Mouse (Mus musculus) neural tube, embryonic 14.5 days (tissue): Measurements from ENCODE around the gene Hcfc1. TPM values are rescaled to one million over a fixed set of nuclear protein-coding genes. Genes with fewer than 3 reads are reported as not detected.

Source experiments
- ATAC-seq: fragments of 200-750 bp; cut with Nextera tagmentation; 2 replicates; pipeline ENCODE4 v1.8.0; 2017; ENCODE audit warnings: low read depth, mild to moderate bottlenecking, moderate TSS enrichment, moderate library complexity
- H3K27ac ChIP-seq: fragments of 300-500 bp; sonication (generic); 2 replicates; pipeline ENCODE4 v1.5.1; 2014; ENCODE audit warnings: low read depth, mild to moderate bottlenecking, control low read depth, low read length, moderate library complexity, mixed read lengths
- H3K27me3 ChIP-seq: fragments of 300-500 bp; sonication (generic); 2 replicates; pipeline ENCODE4 v1.6.1; 2014; ENCODE audit warnings: low read length; ENCODE audit not compliant: control insufficient read depth, insufficient read depth
- H3K36me3 ChIP-seq: fragments of 300-500 bp; sonication (generic); 2 replicates; pipeline ENCODE4 v1.6.1; 2014; ENCODE audit warnings: low read length, mixed read lengths; ENCODE audit not compliant: control insufficient read depth, insufficient read depth
- H3K4me1 ChIP-seq: fragments of 300-500 bp; sonication (generic); 2 replicates; pipeline ENCODE4 v1.6.1; 2014; ENCODE audit warnings: low read length; ENCODE audit not compliant: control insufficient read depth, insufficient read depth
- H3K4me2 ChIP-seq: fragments of 300-500 bp; sonication (generic); 2 replicates; pipeline ENCODE4 v1.6.1; 2014; ENCODE audit warnings: mild to moderate bottlenecking, low read depth, low read length, control low read depth
- H3K4me3 ChIP-seq: fragments of 300-500 bp; sonication (generic); 2 replicates; pipeline ENCODE4 v1.5.1; 2014; ENCODE audit warnings: low read depth, low read length, control low read depth, mixed read lengths
- H3K9ac ChIP-seq: fragments of 300-500 bp; sonication (generic); replicated peaks from 2 replicates; pipeline ENCODE4 v1.6.1; 2014; ENCODE audit warnings: low read depth, mild to moderate bottlenecking, control low read depth, low read length, mixed read lengths
- H3K9me3 ChIP-seq: fragments of 300-500 bp; sonication (generic); 2 replicates; pipeline ENCODE4 v1.6.1; 2016; ENCODE audit warnings: low read length; ENCODE audit not compliant: control insufficient read depth
- WGBS: fragments of 180-500 bp; shearing (Covaris S2); extraction: QIAGEN DNeasy Blood & Tissue Kit; methylation state at CpG from one replicate; pipeline ENCODE4 v1.1.7; 2014; 5-methylcytosine and 5-hydroxymethylcytosine counted together
- polyA plus RNA-seq: library from polyadenylated mRNA; unstranded; fragments of >200 nt; fragmentation: Nextera tagmentation; extraction: Ambion mirVana; gene quantifications from 2 replicates; pipeline ENCODE4 v1.2.1, GENCODE M21; 2014

Gene Hcfc1
- polyA plus RNA-seq, 1 experiment from 2014 or later, result 63.5 TPM

DNA sequence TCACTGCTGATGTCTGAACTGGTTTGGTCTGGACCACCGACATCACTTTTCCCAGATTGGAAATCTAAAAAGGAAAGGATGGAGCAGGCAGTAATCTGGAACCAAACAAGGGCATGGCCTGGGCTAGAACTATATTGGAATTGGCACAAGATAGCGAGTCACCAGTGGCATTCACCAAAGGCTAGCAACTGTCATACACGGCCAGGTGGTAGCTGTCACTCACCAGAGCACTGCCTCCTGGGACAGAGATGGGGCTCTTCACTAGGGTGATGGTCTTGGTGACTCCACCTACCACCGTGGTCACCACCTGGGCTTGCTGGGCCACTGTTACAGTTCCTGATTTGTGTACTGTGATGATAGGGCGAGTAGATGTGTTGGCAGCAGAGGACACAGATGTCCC lies 13.6 kb downstream of the Hcfc1 start:
- 92% methylated on average over 5 of the region's 5 CpGs for WGBS
- no peak for ATAC-seq
- Histone ChIP-seq H3K4me2 (no peak overlapping the region), H3K9ac (no peak overlapping the region), H3K27ac (no peak overlapping the region), H3K36me3 (peaks cover 37% of the 10 kb centered on the region), H3K4me3 (no peak overlapping the region), H3K4me1 (no peaks in the 10 kb centered on the region), H3K9me3 (no peaks in the 10 kb centered on the region), H3K27me3 (no peaks in the 10 kb centered on the region)

- Histone ChIP-seq H3K4me1 (no peaks in the 10 kb centered on the region), H3K9me3 (no peaks in the 10 kb centered on the region), H3K9ac (no peak overlapping the region), H3K4me2 (no peak overlapping the region), H3K27me3 (no peaks in the 10 kb centered on the region), H3K27ac (no peak overlapping the region), H3K4me3 (no peak overlapping the region), H3K36me3 (peaks cover 29% of the 10 kb centered on the region)
- ATAC-seq, result 0 out of 2 replicates have a peak, but pooled peaks have one; percentile 12
- WGBS, result 89% methylated on average over 10 of the region's 10 CpGs
Measured at GRCm38 (mm10) chrX:73949341-73949740, 16.8 kb downstream of the Hcfc1 start.

DNA sequence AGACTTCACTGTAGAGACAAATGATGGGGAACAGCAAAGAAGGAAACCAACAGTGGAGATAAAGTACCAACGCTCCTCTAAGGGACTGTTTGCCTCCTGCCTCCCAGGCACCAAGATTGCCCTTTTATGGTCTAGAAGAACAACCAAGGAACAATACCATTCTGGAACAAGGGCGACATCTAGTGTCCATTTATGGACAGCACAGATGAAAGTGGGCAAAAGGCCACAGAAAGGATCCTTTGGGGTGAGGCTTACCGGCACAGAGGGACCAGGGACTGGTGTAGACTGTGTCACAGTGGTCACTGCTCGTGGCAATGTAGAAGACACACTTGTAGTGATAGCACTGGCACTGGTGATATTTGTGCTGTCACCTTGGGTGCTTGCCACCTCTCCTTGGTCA lies 17.5 kb downstream of the Hcfc1 start:
- peaks cover 31% of the 10 kb centered on the region for H3K36me3 ChIP-seq
- peak; percentile 74; the same call in 1 of the 2 replicates for ATAC-seq
- H3K4me1 ChIP-seq, result no peaks in the 10 kb centered on the region
- 16% methylated on average over 4 of the region's 4 CpGs for WGBS
- H3K4me2 ChIP-seq, result no peak overlapping the region
- H3K27ac ChIP-seq, result no peak overlapping the region
- H3K27me3 ChIP-seq, result no peaks in the 10 kb centered on the region
- no peaks in the 10 kb centered on the region for H3K9me3 ChIP-seq
- H3K9ac ChIP-seq, result no peak overlapping the region
- H3K4me3 ChIP-seq, result no peak overlapping the region

DNA sequence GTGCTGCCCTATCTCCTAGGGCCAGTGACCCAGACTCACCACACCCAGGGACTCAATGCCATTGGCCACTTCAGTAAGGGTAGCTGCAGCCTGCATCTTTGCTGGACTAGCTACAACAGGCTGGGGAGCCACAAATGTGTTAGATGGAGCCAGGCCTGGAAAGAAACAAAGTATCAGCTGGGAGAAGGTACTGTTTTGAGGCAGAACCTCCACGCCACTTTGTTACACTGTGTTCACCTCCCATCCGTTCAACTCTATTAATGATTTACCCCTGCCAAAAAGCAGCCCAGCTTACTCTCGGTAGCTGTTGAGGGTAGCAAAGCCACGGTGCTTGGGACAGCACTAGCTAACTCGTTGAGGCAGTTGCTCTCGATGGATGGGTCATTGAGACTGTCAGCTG lies 19.3 kb downstream of the Hcfc1 start:
- Histone ChIP-seq H3K4me2 (no peak overlapping the region), H3K9me3 (no peaks in the 10 kb centered on the region), H3K36me3 (peaks cover 29% of the 10 kb centered on the region), H3K9ac (no peak overlapping the region), H3K27ac (no peak overlapping the region), H3K27me3 (no peaks in the 10 kb centered on the region), H3K4me3 (no peak overlapping the region), H3K4me1 (no peaks in the 10 kb centered on the region)
- WGBS, result 81% methylated on average over 6 of the region's 6 CpGs
- no peak for ATAC-seq

- Histone ChIP-seq H3K9ac (no peak overlapping the region), H3K36me3 (peaks cover 14% of the 10 kb centered on the region), H3K27ac (no peak overlapping the region), H3K27me3 (no peaks in the 10 kb centered on the region), H3K4me3 (no peak overlapping the region), H3K4me1 (no peaks in the 10 kb centered on the region), H3K9me3 (no peaks in the 10 kb centered on the region), H3K4me2 (no peak overlapping the region)
- ATAC-seq, result no peak
- 95% methylated on average over 2 of the region's 2 CpGs for WGBS
Measured at GRCm38 (mm10) chrX:73942294-73942693, 23.9 kb downstream of the Hcfc1 start.

- 95% methylated on average over 2 of the region's 2 CpGs for WGBS
- Histone ChIP-seq H3K36me3 (peaks cover 14% of the 10 kb centered on the region), H3K9ac (no peak overlapping the region), H3K4me1 (no peaks in the 10 kb centered on the region), H3K27ac (no peak overlapping the region), H3K4me3 (no peak overlapping the region), H3K4me2 (no peak overlapping the region), H3K9me3 (no peaks in the 10 kb centered on the region), H3K27me3 (no peaks in the 10 kb centered on the region)
- no peak for ATAC-seq
Measured at GRCm38 (mm10) chrX:73941860-73942259, 24.3 kb downstream of the Hcfc1 start.

DNA sequence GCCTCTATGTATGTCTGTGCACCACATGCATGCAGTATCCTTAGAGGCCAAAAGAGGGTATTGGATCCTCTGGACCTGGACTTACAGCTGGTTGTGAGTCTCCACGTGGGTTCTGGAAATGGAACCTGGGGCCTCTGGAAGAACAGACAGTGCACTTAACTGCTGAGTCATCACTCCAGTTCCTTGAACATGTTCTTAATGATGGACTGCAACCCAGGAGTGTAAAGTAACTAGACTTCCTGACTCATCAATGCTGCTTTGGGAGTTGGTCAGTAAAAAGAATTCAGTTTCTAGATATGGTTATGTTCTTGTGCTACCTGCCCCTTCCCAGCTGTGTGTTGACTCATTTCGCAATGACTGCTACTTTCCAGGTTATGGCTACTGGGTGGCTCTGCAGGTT lies 34.3 kb downstream of the Hcfc1 start:
- Histone ChIP-seq H3K9ac (no peak overlapping the region), H3K27ac (no peak overlapping the region), H3K36me3 (no peaks in the 10 kb centered on the region), H3K4me3 (no peak overlapping the region), H3K9me3 (no peaks in the 10 kb centered on the region), H3K27me3 (no peaks in the 10 kb centered on the region), H3K4me2 (no peak overlapping the region), H3K4me1 (no peaks in the 10 kb centered on the region)
- 71% methylated on average over 2 of the region's 2 CpGs for WGBS
- ATAC-seq, result no peak

GRCm38 (mm10) chrX:73930402-73931062 lies 35.6 kb downstream of the Hcfc1 start, which contains the start of gene Renbp:
Gene Renbp, minus strand, starts transcription at chrX:73930850.
- WGBS, result 37% methylated on average over 17 of the region's 17 CpGs
- Histone ChIP-seq H3K4me3 (no peak within 1 kb of the TSS), H3K36me3 (no peaks in the 10 kb centered on the region), H3K9ac (no peak within 1 kb of the TSS), H3K9me3 (no peaks in the 10 kb centered on the region), H3K4me1 (no peaks in the 10 kb centered on the region), H3K4me2 (0 out of 2 replicates have a peak within 1 kb of the TSS, but pooled peaks have one; percentile 14), H3K27me3 (no peaks in the 10 kb centered on the region), H3K27ac (no peak within 1 kb of the TSS)
- peak; percentile 60; the same call in 1 of the 2 replicates for ATAC-seq

DNA sequence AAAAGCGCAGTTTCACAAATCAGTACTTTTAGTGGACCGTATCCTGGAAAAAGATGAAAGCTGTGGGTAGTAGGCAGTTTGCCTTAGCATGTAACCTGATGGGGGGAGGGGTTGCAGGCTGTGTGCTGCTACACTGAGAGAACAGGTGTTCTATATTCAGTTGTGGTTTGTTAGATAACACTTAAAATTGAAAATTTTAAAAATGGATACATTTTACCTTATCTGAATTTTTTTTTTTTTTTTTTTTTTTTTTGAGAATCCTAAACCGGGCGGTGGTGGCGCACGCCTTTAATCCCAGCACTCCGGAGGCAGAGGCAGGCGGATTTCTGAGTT lies 43.6 kb downstream of the Hcfc1 start:
- Histone ChIP-seq H3K9me3 (no peaks in the 10 kb centered on the region), H3K4me3 (peak overlapping the region; percentile 54), H3K9ac (peak overlapping the region; percentile 46; the same call in 1 of the 2 replicates), H3K4me2 (peak overlapping the region; percentile 55), H3K36me3 (0 out of 2 replicates have a peak, but pooled peaks cover 5% of the 10 kb centered on the region), H3K4me1 (no peaks in the 10 kb centered on the region), H3K27ac (peak overlapping the region; percentile 70), H3K27me3 (no peaks in the 10 kb centered on the region)
- WGBS, result 75% methylated on average over 8 of the region's 8 CpGs
- ATAC-seq, result no peak
